Mouse (Mus musculus) left cerebral cortex, postnatal 4 days (tissue): ENCODE data around the gene Klhl15. TPM values are rescaled to one million over a fixed set of nuclear protein-coding genes. Genes with fewer than 3 reads are reported as not detected.
"Not testable (repeated sequence)": the region's sequence is repeated elsewhere in the genome, so short reads cannot be mapped to it uniquely, and the experiment has no call there.

Experiments
- DNase-seq: peaks from one replicate; pipeline ENCODE4 v3.0.0-alpha.2; 2022
- intact Hi-C: fragments of 180-260 bp; cut with DNase I; formaldehyde crosslinking; loops from one replicate; pipeline ENCODE4 v1.15.1; 2025
- microRNA-seq: library from miRNA; unstranded; fragments of <30 nt; microRNA quantifications from one replicate; pipeline ENCODE4 v1.2.0, GENCODE M21; 2022
- total RNA-seq, 2 experiments: library from RNA; stranded (reverse); gene quantifications; 2 replicates each; pipeline ENCODE4 v1.2.3; 2021

Gene Klhl15
- 10 to 100 TPM; 17.5 to 18.7 TPM for total RNA-seq

DNA sequence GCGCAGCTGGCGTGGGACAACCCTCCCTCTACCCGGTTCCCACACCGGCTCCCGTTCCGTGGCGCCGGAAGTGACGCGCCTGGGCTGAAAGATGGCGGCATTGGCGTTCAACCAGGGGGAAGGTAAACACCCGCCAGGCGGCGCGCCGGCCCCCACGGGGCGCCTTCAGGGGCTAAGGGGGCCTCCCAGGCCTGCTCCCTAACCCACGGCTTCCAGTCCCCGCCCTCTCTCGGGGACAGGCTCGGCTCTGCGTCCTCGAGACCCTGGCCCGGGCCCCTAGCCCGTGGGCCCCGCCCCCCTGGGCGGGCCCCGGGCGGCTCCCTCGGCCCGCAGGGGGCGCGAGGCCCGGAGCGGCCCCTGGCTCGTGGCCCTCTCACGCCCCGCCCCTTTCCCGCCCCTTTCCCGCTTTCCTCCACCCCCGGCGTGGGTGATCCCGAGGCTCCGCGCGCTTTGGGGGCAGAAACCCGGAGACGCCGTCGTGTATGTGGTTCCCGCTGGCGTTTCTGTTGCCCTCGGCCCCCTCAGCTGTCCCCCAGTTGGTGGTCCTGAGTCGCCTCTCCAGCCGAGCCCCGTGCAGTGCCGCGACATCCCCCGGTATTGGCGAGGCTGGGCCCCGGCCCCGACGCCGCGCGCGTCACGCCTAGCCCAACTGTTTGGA, at the start of gene Klhl15:
Gene Klhl15 (plus strand): TSS at position 68 of the 658 bp plus-strand sequence.
- DNase-seq = peak; percentile 79
- intact Hi-C loops = loop anchor here (10.0 kb wide), 1 partner anchor 130 kb away; the partner anchor contains the start of genes Apoo and Fam90a1b

DNA sequence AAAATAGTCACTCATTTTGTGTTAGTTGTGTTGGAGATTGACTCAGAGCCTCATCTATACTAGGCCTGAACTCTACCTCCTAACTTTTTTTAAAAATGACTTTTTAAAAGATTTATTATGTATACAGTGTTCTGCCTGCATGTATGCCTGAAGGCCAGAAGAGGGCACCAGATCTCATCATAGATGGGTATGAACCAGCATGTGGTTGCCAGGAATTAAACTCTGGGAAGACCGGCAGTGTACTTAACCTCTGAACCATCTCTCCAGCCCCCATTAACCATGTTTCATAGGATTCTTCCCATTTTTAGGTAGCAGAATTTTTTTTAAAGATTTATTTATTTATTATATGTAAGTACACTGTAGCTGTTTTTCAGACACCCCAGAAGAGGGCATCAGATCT, 49.2 kb upstream of the Klhl15 start:
- DNase-seq = no peak

GRCm38 (mm10) chrX:94193901-94194300, 40.5 kb upstream of the Klhl15 start:
- intact Hi-C loops, DNase-seq: not testable (repeated sequence)

More for the DNA sequence above, 49.2 kb upstream of the Klhl15 start:
- intact Hi-C loops = no loop called here

GRCm38 (mm10) chrX:94197789-94198188, 36.6 kb upstream of the Klhl15 start:
- DNase-seq = no peak
- intact Hi-C loops = no loop called here

GRCm38 (mm10) chrX:94212264-94212596, 22.2 kb upstream of the Klhl15 start:
- intact Hi-C loops = loop anchor here (2.0 kb wide), 1 partner anchor 33 kb away; no protein-coding TSS in a partner anchor
- DNase-seq = no peak

- intact Hi-C loops = loop anchor here (2.0 kb wide), 1 partner anchor 34 kb away; no protein-coding TSS in a partner anchor
- DNase-seq = peak; percentile 85
Measured at GRCm38 (mm10) chrX:94212597-94213321, 21.6 kb upstream of the Klhl15 start, which contains the start of gene Eif2s3x. TSS of gene Eif2s3x (minus strand) at chrX:94212862.

DNA sequence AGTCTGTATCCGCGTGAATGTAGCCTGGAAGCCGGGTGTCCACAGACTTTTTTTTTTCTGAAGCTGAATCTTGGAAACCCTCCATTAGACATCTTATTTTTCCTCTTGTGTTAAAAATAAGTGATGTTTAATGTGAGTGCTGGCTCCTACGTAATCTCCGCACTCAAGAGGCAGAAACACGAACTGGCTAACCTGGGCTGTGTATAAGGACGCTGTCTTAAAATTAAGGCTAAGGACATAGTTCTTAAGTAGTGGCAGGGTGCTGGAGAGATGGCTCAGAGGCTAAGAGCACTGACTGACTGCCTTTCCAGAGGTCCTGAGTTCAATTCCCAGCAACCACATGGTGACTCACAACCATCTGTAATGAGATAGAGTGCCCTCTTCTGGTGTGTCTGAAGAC, 21.0 kb upstream of the Klhl15 start:
- intact Hi-C loops = loop anchor here (2.0 kb wide), 1 partner anchor 35 kb away; no protein-coding TSS in a partner anchor
- no peak for DNase-seq

DNA sequence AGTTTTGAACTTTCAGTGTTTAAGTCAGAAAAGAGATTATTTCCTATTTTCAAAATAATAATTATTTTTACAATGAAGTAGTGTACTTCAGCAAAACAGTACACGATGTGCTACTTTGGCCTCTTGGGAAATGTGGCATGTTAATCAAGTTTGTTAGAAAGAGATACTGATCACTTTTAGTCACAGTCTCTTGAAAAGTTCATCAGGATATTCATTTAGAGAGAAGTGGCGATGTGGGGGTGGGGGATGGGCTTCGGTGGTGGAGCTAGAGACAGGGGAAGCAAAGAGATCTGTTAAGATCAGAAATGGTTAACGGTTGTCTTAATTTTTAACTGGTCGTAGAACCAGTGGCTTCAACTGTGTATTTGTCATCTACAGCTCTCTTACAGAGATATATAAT, 967 bp upstream of the Klhl15 start:
- intact Hi-C loops = loop anchor here (10.0 kb wide), 1 partner anchor 131 kb away; the partner anchor contains the start of genes Apoo and Fam90a1b
- no peak for DNase-seq

DNA sequence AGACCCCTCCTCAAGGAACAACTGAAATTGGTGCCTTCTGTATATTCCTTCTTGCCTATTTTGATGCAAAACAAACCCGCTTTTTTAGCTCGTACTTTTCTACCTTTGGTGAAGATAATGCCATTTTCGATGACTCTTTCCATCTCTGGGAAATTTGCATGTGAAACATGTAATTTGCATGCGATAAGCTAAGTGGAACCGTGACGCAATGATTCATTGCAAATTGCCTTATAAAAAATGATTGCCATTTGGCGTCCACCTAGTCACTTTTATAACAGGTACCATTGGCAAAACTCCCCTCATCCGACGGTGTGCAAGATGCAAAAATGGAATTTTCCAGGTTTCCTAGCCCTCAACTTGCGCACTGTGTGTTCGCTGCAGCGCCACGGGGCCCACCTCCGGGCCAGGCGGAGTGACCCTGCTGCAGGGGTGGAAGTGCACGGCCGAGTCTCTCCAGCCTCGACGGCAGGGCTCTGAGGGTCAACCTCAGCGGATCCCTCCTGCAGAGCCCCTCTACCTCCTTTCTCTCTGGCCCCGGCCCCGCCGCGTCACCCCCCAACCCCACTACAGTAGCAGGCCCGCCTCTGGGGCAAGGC, 365 bp upstream of the Klhl15 start:
- intact Hi-C loops = loop anchor here (10.0 kb wide), 1 partner anchor 131 kb away; the partner anchor contains the start of genes Apoo and Fam90a1b
- DNase-seq = no peak

- peak; percentile 39 for DNase-seq
- intact Hi-C loops = loop anchor here (10.0 kb wide), 1 partner anchor 130 kb away; the partner anchor contains the start of genes Apoo and Fam90a1b
Measured at GRCm38 (mm10) chrX:94235190-94235555, 774 bp downstream of the Klhl15 start.

- DNase-seq = no peak
- intact Hi-C loops = loop anchor here (10.0 kb wide), 1 partner anchor 129 kb away; the partner anchor contains the start of genes Apoo and Fam90a1b
Measured at GRCm38 (mm10) chrX:94235601-94236000, 1.2 kb downstream of the Klhl15 start.

- intact Hi-C loops = no loop called here
- DNase-seq = peak; percentile 4
Measured at GRCm38 (mm10) chrX:94288923-94289322, 54.5 kb downstream of the Klhl15 start.

GRCm38 (mm10) chrX:94302928-94303327, 68.5 kb downstream of the Klhl15 start:
- intact Hi-C loops = no loop called here
- no peak for DNase-seq

- DNase-seq = no peak
- intact Hi-C loops = no loop called here
Measured at GRCm38 (mm10) chrX:94321036-94321902, 86.9 kb downstream of the Klhl15 start.

Small RNA genes within 50 kb of the gene (microRNA-seq; reads per million reads assigned to microRNA genes)
- not detected for gene Mir7673

Other genes starting within 250 kb of the Klhl15 start
- 10 to 100 TPM; 27.3 to 31.9 TPM for gene Zfx, start 110.9 kb upstream of the Klhl15 start, total RNA-seq
- gene Eif2s3x, start 21.7 kb upstream of the Klhl15 start, total RNA-seq = 100 to 1,000 TPM; 167 to 244 TPM
- under 1 TPM in 1 of 2 experiments, not detected in 1; 0.46 TPM for gene Fam90a1b, start 132.2 kb downstream of the Klhl15 start, total RNA-seq
- gene Apoo, start 132.5 kb downstream of the Klhl15 start, total RNA-seq = 10 to 100 TPM; 50.7 to 59.8 TPM